Mouse (Mus musculus): ENCODE measurements around the gene Gse1. TPM values are rescaled to one million over a fixed set of nuclear protein-coding genes. Genes with fewer than 3 reads are reported as not detected.

The Gse1 gene
- polyA plus RNA-seq, 1 experiment from 2014 or later = 14.3 TPM

GRCm38 (mm10) chr8:120314932-120315331 lies 86.7 kb downstream of the Gse1 start:
- no peak overlapping the region for H3K4me3 ChIP-seq (ENCODE audit: low read depth, low read length)
- ATAC-seq (ENCODE audit: insufficient read depth) (no peak), DNase-seq (no peak)
- no peak overlapping the region for H3K27ac ChIP-seq (ENCODE audit: low read depth)
- no peaks in the 10 kb centered on the region for H3K36me3 ChIP-seq (ENCODE audit: insufficient read depth)
- no peak overlapping the region for H3K9ac ChIP-seq
- no peak overlapping the region for H3K4me2 ChIP-seq
- peaks cover 2% of the 10 kb centered on the region for H3K4me1 ChIP-seq (ENCODE audit: insufficient read depth)
- no peaks in the 10 kb centered on the region for H3K27me3 ChIP-seq (ENCODE audit: insufficient read depth, low read length)
- no peak for TF ChIP-seq CTCF (IDR thresholded peaks at IDR 0.05; ENCODE audit: low read depth)
- WGBS = 73% methylated on average over 5 of the region's 5 CpGs
- H3K9me3 ChIP-seq (ENCODE audit: low read depth, low read length) = no peaks in the 10 kb centered on the region

GRCm38 (mm10) chr8:120315644-120316043 lies 87.4 kb downstream of the Gse1 start:
- no peaks in the 10 kb centered on the region for H3K27me3 ChIP-seq (ENCODE audit: insufficient read depth, low read length)
- no peaks in the 10 kb centered on the region for H3K36me3 ChIP-seq (ENCODE audit: insufficient read depth)
- no peaks in the 10 kb centered on the region for H3K4me1 ChIP-seq (ENCODE audit: insufficient read depth)
- ATAC-seq (ENCODE audit: insufficient read depth) (no peak), DNase-seq (no peak)
- no peak overlapping the region for H3K27ac ChIP-seq (ENCODE audit: low read depth)
- no peak overlapping the region for H3K4me2 ChIP-seq
- no peaks in the 10 kb centered on the region for H3K9me3 ChIP-seq (ENCODE audit: low read depth, low read length)
- TF ChIP-seq CTCF (IDR thresholded peaks at IDR 0.05; ENCODE audit: low read depth) = peak; percentile 61
- 89% methylated on average over 4 of the region's 4 CpGs for WGBS
- H3K4me3 ChIP-seq (ENCODE audit: low read depth, low read length) = no peak overlapping the region
- no peak overlapping the region for H3K9ac ChIP-seq

- H3K27ac ChIP-seq (ENCODE audit: low read depth) = no peak overlapping the region
- WGBS = 78% methylated on average over 7 of the region's 7 CpGs
These were observed 88.5 kb downstream of the Gse1 start for GRCm38 (mm10) chr8:120316707-120317106.

GRCm38 (mm10) chr8:120317118-120317824 lies 89.0 kb downstream of the Gse1 start:
- H3K27me3 ChIP-seq (ENCODE audit: insufficient read depth, low read length) = no peaks in the 10 kb centered on the region
- ATAC-seq (ENCODE audit: insufficient read depth) (no peak), DNase-seq (no peak)
- H3K9me3 ChIP-seq (ENCODE audit: low read depth, low read length) = no peaks in the 10 kb centered on the region
- peaks cover under 1% of the 10 kb centered on the region; the same call in 1 of the 2 replicates for H3K4me1 ChIP-seq (ENCODE audit: insufficient read depth)
- H3K9ac ChIP-seq = no peak overlapping the region
- H3K4me3 ChIP-seq (ENCODE audit: low read depth, low read length) = no peak overlapping the region
- WGBS = 77% methylated on average over 21 of the region's 21 CpGs
- no peak overlapping the region for H3K27ac ChIP-seq (ENCODE audit: low read depth)
- TF ChIP-seq CTCF (IDR thresholded peaks at IDR 0.05; ENCODE audit: low read depth) = no peak
- H3K4me2 ChIP-seq = no peak overlapping the region
- H3K36me3 ChIP-seq (ENCODE audit: insufficient read depth) = no peaks in the 10 kb centered on the region

More at GRCm38 (mm10) chr8:120316707-120317106, 88.5 kb downstream of the Gse1 start:
- no peak overlapping the region for H3K9ac ChIP-seq
- H3K4me3 ChIP-seq (ENCODE audit: low read depth, low read length) = no peak overlapping the region
- no peak for TF ChIP-seq CTCF (IDR thresholded peaks at IDR 0.05; ENCODE audit: low read depth)
- ATAC-seq (ENCODE audit: insufficient read depth) (no peak), DNase-seq (no peak)
- no peak overlapping the region for H3K4me2 ChIP-seq
- no peaks in the 10 kb centered on the region for H3K36me3 ChIP-seq (ENCODE audit: insufficient read depth)
- no peaks in the 10 kb centered on the region for H3K4me1 ChIP-seq (ENCODE audit: insufficient read depth)
- no peaks in the 10 kb centered on the region for H3K27me3 ChIP-seq (ENCODE audit: insufficient read depth, low read length)
- H3K9me3 ChIP-seq (ENCODE audit: low read depth, low read length) = no peaks in the 10 kb centered on the region

- no peaks in the 10 kb centered on the region for H3K27me3 ChIP-seq (ENCODE audit: insufficient read depth, low read length)
- no peaks in the 10 kb centered on the region for H3K36me3 ChIP-seq (ENCODE audit: insufficient read depth)
- H3K9ac ChIP-seq = no peak overlapping the region
- H3K9me3 ChIP-seq (ENCODE audit: low read depth, low read length) = no peaks in the 10 kb centered on the region
- peaks cover 13% of the 10 kb centered on the region for H3K4me1 ChIP-seq (ENCODE audit: insufficient read depth)
- ATAC-seq (ENCODE audit: insufficient read depth) = no peak
- H3K4me3 ChIP-seq (ENCODE audit: low read depth, low read length) = no peak overlapping the region
- H3K27ac ChIP-seq (ENCODE audit: low read depth) = 0 out of 2 replicates have a peak overlapping the region, but pooled peaks have one; percentile 36
- no peak overlapping the region for H3K4me2 ChIP-seq
- no peak for DNase-seq
- TF ChIP-seq CTCF (IDR thresholded peaks at IDR 0.05; ENCODE audit: low read depth) = no peak
- 51% methylated on average over 12 of the region's 12 CpGs for WGBS
These were observed 90.3 kb downstream of the Gse1 start for GRCm38 (mm10) chr8:120318476-120318991.

GRCm38 (mm10) chr8:120319449-120319848 lies 91.2 kb downstream of the Gse1 start:
- H3K4me3 ChIP-seq (ENCODE audit: low read depth, low read length) = no peak overlapping the region
- H3K9me3 ChIP-seq (ENCODE audit: low read depth, low read length) = no peaks in the 10 kb centered on the region
- peaks cover 17% of the 10 kb centered on the region for H3K4me1 ChIP-seq (ENCODE audit: insufficient read depth)
- no peak overlapping the region for H3K9ac ChIP-seq
- TF ChIP-seq CTCF (IDR thresholded peaks at IDR 0.05; ENCODE audit: low read depth) = peak; percentile 100
- H3K36me3 ChIP-seq (ENCODE audit: insufficient read depth) = no peaks in the 10 kb centered on the region
- no peaks in the 10 kb centered on the region for H3K27me3 ChIP-seq (ENCODE audit: insufficient read depth, low read length)
- 23% methylated on average over 7 of the region's 7 CpGs for WGBS
- DNase-seq (peak; percentile 82), ATAC-seq (ENCODE audit: insufficient read depth) (no peak; the same call in 1 of the 2 replicates)
- no peak overlapping the region for H3K4me2 ChIP-seq
- H3K27ac ChIP-seq (ENCODE audit: low read depth) = peak overlapping the region; percentile 24; the same call in 1 of the 2 replicates

GRCm38 (mm10) chr8:120320146-120320545 lies 91.9 kb downstream of the Gse1 start:
- DNase-seq = no peak
- no peak overlapping the region for H3K9ac ChIP-seq
- H3K4me2 ChIP-seq = no peak overlapping the region
- no peaks in the 10 kb centered on the region for H3K27me3 ChIP-seq (ENCODE audit: insufficient read depth, low read length)
- H3K36me3 ChIP-seq (ENCODE audit: insufficient read depth) = no peaks in the 10 kb centered on the region
- 79% methylated on average over 5 of the region's 5 CpGs for WGBS
- H3K4me1 ChIP-seq (ENCODE audit: insufficient read depth) = peaks cover 17% of the 10 kb centered on the region
- H3K9me3 ChIP-seq (ENCODE audit: low read depth, low read length) = no peaks in the 10 kb centered on the region
- no peak for ATAC-seq (ENCODE audit: insufficient read depth)
- H3K27ac ChIP-seq (ENCODE audit: low read depth) = no peak overlapping the region
- no peak overlapping the region for H3K4me3 ChIP-seq (ENCODE audit: low read depth, low read length)
- no peak for TF ChIP-seq CTCF (IDR thresholded peaks at IDR 0.05; ENCODE audit: low read depth)

All from lung, embryonic 14.5 days (tissue).